Mouse (Mus musculus) liver, postnatal 0 days (tissue): Measurements from ENCODE around the gene Cfd. TPM values are rescaled to one million over a fixed set of nuclear protein-coding genes. Genes with fewer than 3 reads are reported as not detected.
A peak's percentile ranks its signal among the peaks of the same experiment; 100 is the strongest.

ENCODE experiments used
- ATAC-seq: fragments of 200-750 bp; cut with Nextera tagmentation; 2 replicates; pipeline ENCODE4 v1.8.0; 2017; ENCODE audit warnings: mild to moderate bottlenecking, moderate library complexity
- DNase-seq: peaks from one replicate; pipeline ENCODE4 v3.0.0-alpha.2; 2016
- H3K27ac ChIP-seq: fragments of 300-500 bp; sonication (generic); 2 replicates; pipeline ENCODE4 v1.5.1; 2014; ENCODE audit warnings: antibody characterized with exemption, moderate library complexity, mild to moderate bottlenecking, low read depth
- H3K27me3 ChIP-seq: fragments of 300-500 bp; sonication (generic); 2 replicates; pipeline ENCODE4 v1.6.1; 2014; ENCODE audit warnings: low read length, control low read depth, mixed read lengths; ENCODE audit not compliant: insufficient read depth
- H3K36me3 ChIP-seq: fragments of 300-500 bp; sonication (generic); replicated peaks from 2 replicates; pipeline ENCODE4 v1.6.1; 2014; ENCODE audit warnings: mild to moderate bottlenecking, control low read depth, low read length, moderate library complexity, mixed read lengths; ENCODE audit not compliant: insufficient read depth
- H3K4me1 ChIP-seq: fragments of 300-500 bp; sonication (generic); 2 replicates; pipeline ENCODE4 v1.6.1; 2014; ENCODE audit warnings: antibody characterized with exemption, mild to moderate bottlenecking, control low read depth; ENCODE audit not compliant: insufficient read depth
- H3K4me2 ChIP-seq: fragments of 300-500 bp; sonication (generic); 2 replicates; pipeline ENCODE4 v1.6.1; 2014; ENCODE audit warnings: low read depth, mild to moderate bottlenecking, low read length, moderate library complexity, mixed read lengths
- H3K4me3 ChIP-seq: fragments of 300-500 bp; sonication (generic); 2 replicates; pipeline ENCODE4 v1.5.1; 2014; ENCODE audit warnings: low read depth, low read length
- H3K9ac ChIP-seq: fragments of 300-500 bp; sonication (generic); replicated peaks from 2 replicates; pipeline ENCODE4 v1.6.1; 2014; ENCODE audit warnings: mild to moderate bottlenecking, moderate library complexity
- H3K9me3 ChIP-seq: fragments of 300-500 bp; sonication (generic); 2 replicates; pipeline ENCODE4 v1.6.1; 2016; ENCODE audit warnings: mild to moderate bottlenecking, control low read depth, low read length, mixed read lengths
- CTCF ChIP-seq: sonication (generic); IDR thresholded peaks from 2 replicates; pipeline ENCODE4 v1.5.1; 2016; ENCODE audit warnings: antibody characterized with exemption, low read depth
- EP300 ChIP-seq: IDR thresholded peaks from 2 replicates; pipeline ENCODE4 v1.6.1; 2016; ENCODE audit warnings: antibody characterized with exemption, low read depth, mild to moderate bottlenecking
- WGBS: fragments of 180-500 bp; shearing (Covaris S2); extraction: QIAGEN DNeasy Blood & Tissue Kit; methylation state at CpG from one replicate; pipeline ENCODE4 v1.1.7; 2014; ENCODE audit not compliant: insufficient replicate concordance; 5-methylcytosine and 5-hydroxymethylcytosine counted together
- polyA plus RNA-seq: library from polyadenylated mRNA; unstranded; fragments of >200 nt; fragmentation: Nextera tagmentation; extraction: Ambion mirVana; gene quantifications from 2 replicates; pipeline ENCODE4 v1.2.1, GENCODE M21; 2015

Gene Cfd
- polyA plus RNA-seq, 1 experiment from 2014 or later: not detected

DNA sequence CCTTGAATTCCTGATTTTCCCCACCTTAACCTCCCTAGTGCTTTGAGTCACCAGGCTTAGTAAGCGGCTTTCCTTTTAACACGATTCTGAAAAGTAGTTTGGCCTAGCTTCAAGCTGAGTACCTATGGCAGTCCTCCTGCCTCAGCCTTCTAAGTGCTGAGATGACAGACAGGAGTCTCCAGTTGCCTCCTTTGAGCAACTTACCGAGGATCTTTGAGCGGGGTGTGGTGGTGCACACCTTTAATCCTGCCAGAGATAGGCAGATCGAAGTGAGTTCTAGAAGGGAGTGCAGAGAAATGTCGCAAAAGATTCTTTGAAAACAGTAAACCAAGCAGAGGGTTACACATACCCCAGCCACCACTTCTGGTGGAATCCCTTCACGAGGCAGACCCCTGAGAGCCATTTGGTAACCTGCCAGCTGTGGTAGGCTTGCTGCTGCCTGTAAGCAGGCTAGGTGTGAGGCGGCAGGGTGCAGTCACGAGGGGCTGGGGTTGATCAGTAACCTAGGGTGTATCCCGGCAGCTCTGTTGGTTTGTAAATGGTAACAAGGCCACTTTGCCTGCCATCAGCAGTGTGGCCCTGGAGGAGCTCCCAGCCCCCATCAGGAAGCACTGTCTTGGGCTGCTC, 35.0 kb upstream of the Cfd start:
- TF ChIP-seq CTCF (no peak), EP300 (no peak)
- WGBS: 1% methylated on average over 10 of the region's 10 CpGs
- Histone ChIP-seq H3K36me3 (peaks cover 40% of the 10 kb centered on the region), H3K4me2 (peak overlapping the region; percentile 88), H3K4me3 (peak overlapping the region; percentile 81), H3K9ac (peak overlapping the region; percentile 98), H3K4me1 (peaks cover 51% of the 10 kb centered on the region), H3K27me3 (no peaks in the 10 kb centered on the region), H3K9me3 (no peaks in the 10 kb centered on the region), H3K27ac (peak overlapping the region; percentile 100)
- peak; percentile 74 for DNase-seq
- no peak for ATAC-seq

GRCm38 (mm10) chr10:79856280-79856679, 34.4 kb upstream of the Cfd start:
- ATAC-seq (no peak), DNase-seq (no peak)
- Histone ChIP-seq H3K4me1 (peaks cover 51% of the 10 kb centered on the region), H3K4me3 (peak overlapping the region; percentile 81), H3K27ac (peak overlapping the region; percentile 31; the same call in 1 of the 2 replicates), H3K9ac (peak overlapping the region; percentile 98), H3K4me2 (peak overlapping the region; percentile 88), H3K27me3 (no peaks in the 10 kb centered on the region), H3K36me3 (peaks cover 46% of the 10 kb centered on the region), H3K9me3 (no peaks in the 10 kb centered on the region)
- TF ChIP-seq EP300 (no peak), CTCF (no peak)
- 13% methylated on average over 6 of the region's 6 CpGs for WGBS

DNA sequence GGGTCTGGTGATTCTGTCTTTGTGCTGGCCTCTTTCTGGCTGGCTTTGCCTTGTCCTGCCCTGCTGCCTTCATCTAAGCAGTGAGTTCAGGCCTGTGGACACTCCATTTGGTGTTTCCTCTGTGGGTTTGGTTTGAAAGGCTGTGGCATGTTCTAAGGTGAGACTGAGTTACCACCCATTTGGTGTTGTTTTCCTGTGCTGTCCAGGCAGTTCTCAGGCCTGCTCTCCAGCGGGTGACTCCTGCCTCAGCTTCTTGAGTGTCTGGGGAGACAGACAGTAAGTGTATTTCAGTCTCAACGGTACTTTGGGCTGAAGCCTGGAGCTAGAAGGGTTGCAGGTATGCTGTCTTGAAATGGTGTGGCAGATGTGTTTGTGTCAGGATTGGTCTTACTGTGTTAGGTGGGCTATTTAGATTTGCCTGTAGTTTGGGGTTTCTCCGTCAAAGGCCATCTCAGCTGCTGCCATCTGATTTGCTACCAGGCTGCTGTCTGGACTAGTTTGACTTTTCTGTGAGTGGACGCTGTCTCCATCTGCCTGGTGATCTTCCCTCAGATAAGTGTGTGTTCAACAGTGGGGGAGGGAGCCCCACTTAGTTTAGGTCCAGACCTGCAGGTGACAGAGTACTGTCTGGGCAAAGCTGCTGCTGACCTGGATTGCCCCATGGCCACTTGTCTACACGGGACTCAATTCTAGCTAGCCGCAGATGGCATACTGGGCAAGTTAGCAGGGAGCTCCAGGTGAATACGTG, 33.8 kb upstream of the Cfd start:
- Histone ChIP-seq H3K4me1 (peaks cover 46% of the 10 kb centered on the region), H3K27ac (peak overlapping the region; percentile 18; the same call in 1 of the 2 replicates), H3K4me2 (peak overlapping the region; percentile 88), H3K36me3 (peaks cover 52% of the 10 kb centered on the region), H3K9ac (peak overlapping the region; percentile 98), H3K4me3 (peak overlapping the region; percentile 81), H3K27me3 (no peaks in the 10 kb centered on the region), H3K9me3 (no peaks in the 10 kb centered on the region)
- no peak for TF ChIP-seq EP300
- TF ChIP-seq CTCF: no peak
- no peak for DNase-seq
- WGBS: 11% methylated on average over 7 of the region's 7 CpGs
- ATAC-seq: no peak

GRCm38 (mm10) chr10:79857452-79857811, 33.2 kb upstream of the Cfd start:
- peaks cover 58% of the 10 kb centered on the region for H3K36me3 ChIP-seq
- WGBS: 14% methylated on average over 4 of the region's 4 CpGs
- peak overlapping the region; percentile 81 for H3K4me3 ChIP-seq
- H3K4me1 ChIP-seq: peaks cover 41% of the 10 kb centered on the region
- H3K27ac ChIP-seq: peak overlapping the region; percentile 18
- H3K9me3 ChIP-seq: no peaks in the 10 kb centered on the region
- peak overlapping the region; percentile 88 for H3K4me2 ChIP-seq
- ATAC-seq: no peak
- peak; percentile 73 for DNase-seq
- peak overlapping the region; percentile 98 for H3K9ac ChIP-seq
- H3K27me3 ChIP-seq: no peaks in the 10 kb centered on the region
- TF ChIP-seq EP300 (no peak), CTCF (no peak)

DNA sequence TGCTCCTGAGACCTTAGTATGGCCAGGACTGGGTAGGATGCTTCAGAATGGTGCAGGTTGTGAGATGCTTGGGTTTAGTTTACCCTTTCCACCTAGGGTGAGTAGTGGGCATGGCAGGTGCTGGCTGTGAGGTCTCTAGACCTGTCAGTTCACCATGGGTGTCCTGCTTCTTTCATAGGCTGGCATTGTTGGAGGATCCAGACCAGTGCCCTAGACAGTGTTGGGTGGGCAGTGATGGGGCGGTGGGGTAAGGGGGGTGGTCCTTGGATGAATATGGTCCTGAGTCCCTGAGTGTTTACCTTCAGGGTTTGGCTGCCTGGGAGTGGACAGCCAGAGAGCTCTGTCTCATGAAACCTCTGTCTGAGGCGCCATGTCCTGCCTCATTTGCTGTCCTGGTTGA, 32.8 kb upstream of the Cfd start:
- no peak for ATAC-seq
- WGBS: 59% methylated on average over 2 of the region's 2 CpGs
- peaks cover 62% of the 10 kb centered on the region for H3K36me3 ChIP-seq
- H3K27me3 ChIP-seq: no peaks in the 10 kb centered on the region
- DNase-seq: no peak
- H3K4me2 ChIP-seq: peak overlapping the region; percentile 88
- H3K9ac ChIP-seq: peak overlapping the region; percentile 98; the same call in 1 of the 2 replicates
- H3K4me1 ChIP-seq: peaks cover 36% of the 10 kb centered on the region
- H3K27ac ChIP-seq: peak overlapping the region; percentile 18; the same call in 1 of the 2 replicates
- H3K4me3 ChIP-seq: peak overlapping the region; percentile 81
- TF ChIP-seq CTCF (no peak), EP300 (no peak)
- H3K9me3 ChIP-seq: no peaks in the 10 kb centered on the region

DNA sequence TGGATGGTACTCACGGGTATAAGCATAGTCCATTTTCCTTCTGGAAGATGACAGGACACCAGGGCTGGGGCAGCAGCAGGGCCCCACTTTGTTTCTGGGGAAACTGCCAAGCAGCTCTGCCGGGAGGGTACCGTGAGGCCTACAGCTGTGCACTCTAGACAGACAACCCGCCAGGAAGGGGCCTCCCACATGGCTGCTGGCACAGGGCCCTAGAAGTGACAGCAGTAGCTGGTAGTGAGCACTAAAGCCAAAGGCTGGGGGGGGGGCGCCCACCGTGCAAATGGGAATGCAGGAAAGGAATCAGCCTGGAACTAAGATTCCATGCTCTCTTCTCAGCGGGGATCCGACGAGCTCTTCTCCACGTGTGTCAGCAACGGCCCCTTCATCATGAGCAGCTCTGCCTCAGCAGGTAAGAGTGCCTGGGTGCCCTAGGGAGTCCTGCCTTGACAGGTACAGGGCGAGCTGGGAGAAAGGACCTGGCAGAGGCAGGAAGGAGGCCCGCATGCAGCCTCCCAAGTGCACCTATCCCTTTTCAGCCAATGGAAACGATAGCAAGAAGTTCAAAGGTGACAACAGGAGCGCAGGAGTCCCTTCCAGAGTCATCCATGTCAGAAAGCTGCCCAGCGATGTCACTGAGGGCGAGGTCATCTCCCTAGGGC, 32.1 kb upstream of the Cfd start:
- no peak overlapping the region for H3K27ac ChIP-seq
- peaks cover 64% of the 10 kb centered on the region for H3K36me3 ChIP-seq
- WGBS: 62% methylated on average over 17 of the region's 17 CpGs
- H3K4me3 ChIP-seq: 0 out of 2 replicates have a peak overlapping the region, but pooled peaks have one; percentile 81
- ATAC-seq (no peak), DNase-seq (peak; percentile 54)
- H3K9me3 ChIP-seq: no peaks in the 10 kb centered on the region
- H3K4me1 ChIP-seq: peaks cover 30% of the 10 kb centered on the region
- no peaks in the 10 kb centered on the region for H3K27me3 ChIP-seq
- no peak for TF ChIP-seq EP300
- no peak for TF ChIP-seq CTCF
- H3K9ac ChIP-seq: 0 out of 2 replicates have a peak overlapping the region, but pooled peaks have one; percentile 98
- H3K4me2 ChIP-seq: peak overlapping the region; percentile 88; the same call in 1 of the 2 replicates
